In genomic region chr9:43777362-43778360, GRCm38 (mm10) we compare ENCODE assay signal across 11 mouse cellular contexts. TPM values are rescaled to one million over a fixed set of nuclear protein-coding genes. Genes with fewer than 3 reads are reported as not detected.
DNase-seq lines count a peak whose midpoint lies in the region; ATAC-seq and TF ChIP-seq lines count a peak whose summit lies in the region.
"Had no signal": no experiment of that assay in that cellular context is flagged by ENCODE, and none has a peak within 500 bp of the region (broad histone marks: within the 10 kb centered on the region; RNA-seq: fewer than 3 reads in every experiment).

No protein-coding gene starts in this region.

- H3K27me3 ChIP-seq in forebrain, embryonic 10.5 days (ENCODE audit: poor library complexity, severe bottlenecking): no peaks in the 10 kb centered on the region
- H3K27me3 ChIP-seq in forebrain, embryonic 16.5 days (replicated peaks; ENCODE audit: control insufficient read depth, insufficient read depth, low read length): no peaks in the 10 kb centered on the region
- H3K27me3 ChIP-seq in lung, postnatal 0 days (replicated peaks; ENCODE audit: insufficient read depth, low read length): no peaks in the 10 kb centered on the region
- no peaks in the 10 kb centered on the region for H3K27me3 ChIP-seq in intestine, embryonic 16.5 days (replicated peaks; ENCODE audit: control insufficient read depth, insufficient read depth, low read length)

- ATAC-seq in forebrain, embryonic 16.5 days: no peak
- ATAC-seq in lung, postnatal 0 days: peak; percentile 67
- ATAC-seq in intestine, embryonic 16.5 days: peak; percentile 81

- H3K9ac ChIP-seq in forebrain, embryonic 16.5 days (replicated peaks; ENCODE audit: low read depth, low read length): no peak overlapping the region
- H3K9ac ChIP-seq in lung, postnatal 0 days (replicated peaks; ENCODE audit: low read depth): no peak overlapping the region
- H3K9ac ChIP-seq in intestine, embryonic 16.5 days (ENCODE audit: low read depth, low read length): no peak overlapping the region

- no peaks in the 10 kb centered on the region; the same call in 1 of the 2 replicates for H3K36me3 ChIP-seq in forebrain, embryonic 10.5 days (replicated peaks)
- H3K36me3 ChIP-seq in forebrain, embryonic 16.5 days (ENCODE audit: control insufficient read depth, insufficient read depth): no peaks in the 10 kb centered on the region
- no peaks in the 10 kb centered on the region for H3K36me3 ChIP-seq in lung, postnatal 0 days (ENCODE audit: insufficient read depth, low read length)
- no peaks in the 10 kb centered on the region for H3K36me3 ChIP-seq in intestine, embryonic 16.5 days (ENCODE audit: control insufficient read depth, insufficient read depth, low read length)

- no peaks in the 10 kb centered on the region for H3K9me3 ChIP-seq in forebrain, embryonic 10.5 days
- no peaks in the 10 kb centered on the region for H3K9me3 ChIP-seq in forebrain, embryonic 16.5 days (ENCODE audit: control insufficient read depth, low read length)
- H3K9me3 ChIP-seq in lung, postnatal 0 days (ENCODE audit: low read length): no peaks in the 10 kb centered on the region
- no peaks in the 10 kb centered on the region for H3K9me3 ChIP-seq in intestine, embryonic 16.5 days (ENCODE audit: control insufficient read depth, low read length)

- peak; percentile 27; the same call in 1 of the 2 replicates for TF ChIP-seq EP300 in lung, postnatal 0 days (IDR thresholded peaks at IDR 0.05)

- 87% methylated on average over 16 of the region's 16 CpGs for WGBS in forebrain, embryonic 10.5 days
- WGBS in forebrain, embryonic 16.5 days: 80% methylated on average over 16 of the region's 16 CpGs
- WGBS in lung, postnatal 0 days: 63% methylated on average over 16 of the region's 16 CpGs
- WGBS in intestine, embryonic 16.5 days: 77% methylated on average over 16 of the region's 16 CpGs

- peaks cover 89% of the 10 kb centered on the region for H3K4me1 ChIP-seq in forebrain, embryonic 10.5 days
- peaks cover 13% of the 10 kb centered on the region for H3K4me1 ChIP-seq in forebrain, embryonic 16.5 days (replicated peaks; ENCODE audit: control insufficient read depth, insufficient read depth, low read length)
- H3K4me1 ChIP-seq in lung, postnatal 0 days (ENCODE audit: insufficient read depth, low read depth, low read length): no peaks in the 10 kb centered on the region
- H3K4me1 ChIP-seq in intestine, embryonic 16.5 days (ENCODE audit: control insufficient read depth, insufficient read depth, low read length): peaks cover 7% of the 10 kb centered on the region

- TF ChIP-seq CTCF in lung, postnatal 0 days (IDR thresholded peaks at IDR 0.05): peak; percentile 21; the same call in 1 of the 2 replicates

- no peak overlapping the region for H3K4me2 ChIP-seq in forebrain, embryonic 16.5 days (ENCODE audit: low read length)
- no peak overlapping the region for H3K4me2 ChIP-seq in lung, postnatal 0 days (replicated peaks; ENCODE audit: low read depth, low read length)
- no peak overlapping the region for H3K4me2 ChIP-seq in intestine, embryonic 16.5 days (ENCODE audit: low read depth, low read length)

- DNase-seq in forebrain, embryonic 10.5 days (ENCODE audit: extremely low spot score, low spot score): no peak
- peak; percentile 17 for DNase-seq in lung, postnatal 0 days (ENCODE audit: low spot score)
- no peak for DNase-seq in lung, postnatal 14 days
- DNase-seq in urinary bladder, postnatal 14 days (ENCODE audit: low spot score): peak; percentile 82
- no peak for DNase-seq in frontal cortex, adult 2 months (ENCODE audit: extremely low spot score in 1 of 2, low spot score in 1 of 2)
- no peak for DNase-seq in embryo, embryonic 10.5 days (ENCODE audit: low spot score)
- DNase-seq: embryo, embryonic 11 days; layer of hippocampus, adult 9-11 months; thymus, adult 2 months had no signal

- H3K27ac ChIP-seq in forebrain, embryonic 10.5 days: peak overlapping the region; percentile 56
- no peak overlapping the region for H3K27ac ChIP-seq in forebrain, embryonic 16.5 days (ENCODE audit: low read length)
- H3K27ac ChIP-seq in lung, postnatal 0 days (ENCODE audit: low read length): peak overlapping the region; percentile 38; the same call in 1 of the 2 replicates
- H3K27ac ChIP-seq in intestine, embryonic 16.5 days (ENCODE audit: low read length): peak overlapping the region; percentile 23; the same call in 1 of the 2 replicates

- H3K4me3 ChIP-seq in forebrain, embryonic 10.5 days: no peak overlapping the region
- no peak overlapping the region for H3K4me3 ChIP-seq in forebrain, embryonic 16.5 days (replicated peaks; ENCODE audit: low read length)
- H3K4me3 ChIP-seq in lung, postnatal 0 days (ENCODE audit: low read depth, low read length): no peak overlapping the region
- no peak overlapping the region for H3K4me3 ChIP-seq in intestine, embryonic 16.5 days (ENCODE audit: low read length)

RNA-seq across cellular contexts. Expression of gene Nectin1, which starts 33.9 kb away (rescaled TPM):
- polyA plus RNA-seq in forebrain, embryonic 10.5 days (2016; fragmentation: Nextera tagmentation; extraction: Ambion mirVana): 7.4 and 7.6 TPM in 2 replicates
- polyA plus RNA-seq in forebrain, embryonic 16.5 days (2015; fragmentation: Nextera tagmentation; extraction: Ambion mirVana): 8.6 and 10.1 TPM in 2 replicates
- polyA plus RNA-seq in lung, postnatal 0 days (2015; fragmentation: Nextera tagmentation; extraction: Ambion mirVana): 8.2 and 10.2 TPM in 2 replicates
- 3.2 and 3.3 TPM in 2 replicates for polyA plus RNA-seq in intestine, embryonic 16.5 days (2015; fragmentation: Nextera tagmentation; extraction: Ambion mirVana)
- polyA plus RNA-seq in frontal cortex, adult 2 months (2012; rRNA removed): 22.4 and 25.7 TPM in 2 replicates

Comparison
In these comparisons a context has a peak if more than half of its experiments do, and no peak if none do; other contexts are left out.
1. DNase-seq: peak in lung, postnatal 0 days (single experiment) and urinary bladder, postnatal 14 days (single experiment); none in forebrain, embryonic 10.5 days (single experiment), lung, postnatal 14 days (single experiment), frontal cortex, adult 2 months (0 of 2) and embryo, embryonic 10.5 days (single experiment).